Mouse (Mus musculus): Measurements from ENCODE around the gene Ppp2r2c. TPM values are rescaled to one million over a fixed set of nuclear protein-coding genes. Genes with fewer than 3 reads are reported as not detected.

The Ppp2r2c gene
- polyA plus RNA-seq, 1 experiment from 2014 or later, result not detected

GRCm38 (mm10) chr5:36988124-36988780 is 119.9 kb downstream of the Ppp2r2c start:
- Histone ChIP-seq H3K79me2 (ENCODE audit: inconsistent target) (no peaks in the 10 kb centered on the region), H3K27ac (no peak overlapping the region), H3K4me3 (ENCODE audit: inconsistent target) (peak overlapping the region; percentile 50), H3K36me3 (ENCODE audit: inconsistent target) (no peaks in the 10 kb centered on the region)
- 18% methylated on average over 24 of the region's 24 CpGs for WGBS (ENCODE audit: missing documents)

- peak within 1 kb of the TSS; percentile 50 for H3K4me3 ChIP-seq (ENCODE audit: inconsistent target)
- WGBS (ENCODE audit: missing documents), result under 1% methylated on average over 56 of the region's 60 CpGs
- H3K79me2 ChIP-seq (ENCODE audit: inconsistent target), result no peaks in the 10 kb centered on the region
- H3K36me3 ChIP-seq (ENCODE audit: inconsistent target), result no peaks in the 10 kb centered on the region
- H3K27ac ChIP-seq, result no peak within 1 kb of the TSS
Measured at GRCm38 (mm10) chr5:36988781-36989624, 120.7 kb downstream of the Ppp2r2c start, which contains the start of gene Wfs1. Wfs1 (minus strand) TSS chr5:36989205.

GRCm38 (mm10) chr5:36989625-36989977 is 121.3 kb downstream of the Ppp2r2c start:
- no peaks in the 10 kb centered on the region for H3K36me3 ChIP-seq (ENCODE audit: inconsistent target)
- no peaks in the 10 kb centered on the region for H3K79me2 ChIP-seq (ENCODE audit: inconsistent target)
- H3K4me3 ChIP-seq (ENCODE audit: inconsistent target), result peak overlapping the region; percentile 41
- 13% methylated on average over 3 of the region's 3 CpGs for WGBS (ENCODE audit: missing documents)
- H3K27ac ChIP-seq, result no peak overlapping the region

GRCm38 (mm10) chr5:36990196-36990595 is 121.9 kb downstream of the Ppp2r2c start:
- 95% methylated on average over 3 of the region's 3 CpGs for WGBS (ENCODE audit: missing documents)
- no peak overlapping the region for H3K4me3 ChIP-seq (ENCODE audit: inconsistent target)
- H3K36me3 ChIP-seq (ENCODE audit: inconsistent target), result no peaks in the 10 kb centered on the region
- no peak overlapping the region for H3K27ac ChIP-seq
- H3K79me2 ChIP-seq (ENCODE audit: inconsistent target), result no peaks in the 10 kb centered on the region

GRCm38 (mm10) chr5:36990631-36991350 is 122.5 kb downstream of the Ppp2r2c start:
- H3K27ac ChIP-seq, result no peak overlapping the region
- no peaks in the 10 kb centered on the region for H3K36me3 ChIP-seq (ENCODE audit: inconsistent target)
- H3K4me3 ChIP-seq (ENCODE audit: inconsistent target), result no peak overlapping the region
- 89% methylated on average over 3 of the region's 3 CpGs for WGBS (ENCODE audit: missing documents)
- no peaks in the 10 kb centered on the region for H3K79me2 ChIP-seq (ENCODE audit: inconsistent target)

GRCm38 (mm10) chr5:36996410-36996809 is 128.1 kb downstream of the Ppp2r2c start:
- 86% methylated on average over 13 of the region's 14 CpGs for WGBS (ENCODE audit: missing documents)

GRCm38 (mm10) chr5:36997996-36998395 is 129.7 kb downstream of the Ppp2r2c start:
- Histone ChIP-seq H3K36me3 (ENCODE audit: inconsistent target) (no peaks in the 10 kb centered on the region), H3K4me3 (ENCODE audit: inconsistent target) (no peak overlapping the region), H3K27ac (no peak overlapping the region), H3K79me2 (ENCODE audit: inconsistent target) (no peaks in the 10 kb centered on the region)
- WGBS (ENCODE audit: missing documents), result 7% methylated on average over 5 of the region's 5 CpGs

More at GRCm38 (mm10) chr5:36996410-36996809, 128.1 kb downstream of the Ppp2r2c start:
- no peaks in the 10 kb centered on the region for H3K79me2 ChIP-seq (ENCODE audit: inconsistent target)
- H3K36me3 ChIP-seq (ENCODE audit: inconsistent target), result no peaks in the 10 kb centered on the region
- H3K27ac ChIP-seq, result no peak overlapping the region
- H3K4me3 ChIP-seq (ENCODE audit: inconsistent target), result no peak overlapping the region

- H3K27ac ChIP-seq, result no peak overlapping the region
- no peak overlapping the region for H3K4me3 ChIP-seq (ENCODE audit: inconsistent target)
- H3K79me2 ChIP-seq (ENCODE audit: inconsistent target), result no peaks in the 10 kb centered on the region
- no peaks in the 10 kb centered on the region for H3K36me3 ChIP-seq (ENCODE audit: inconsistent target)
- 80% methylated on average over 9 of the region's 9 CpGs for WGBS (ENCODE audit: missing documents)
Measured at GRCm38 (mm10) chr5:37001002-37001401, 132.7 kb downstream of the Ppp2r2c start.

GRCm38 (mm10) chr5:37002001-37002400 is 133.7 kb downstream of the Ppp2r2c start:
- Histone ChIP-seq H3K79me2 (ENCODE audit: inconsistent target) (no peaks in the 10 kb centered on the region), H3K36me3 (ENCODE audit: inconsistent target) (no peaks in the 10 kb centered on the region), H3K4me3 (ENCODE audit: inconsistent target) (no peak overlapping the region), H3K27ac (no peak overlapping the region)
- WGBS (ENCODE audit: missing documents), result 50% methylated on average over 2 of the region's 2 CpGs

Other genes with a start within 250 kb of the Ppp2r2c start
- 17.3 to 23.8 TPM (median 23.4 TPM) in 3 replicates for gene D5Ertd579e, start 172.5 kb upstream of the Ppp2r2c start, polyA plus RNA-seq (2018)
- 6.8 to 19.4 TPM (median 17.0 TPM) in 3 replicates for gene Bloc1s4, start 119.9 kb upstream of the Ppp2r2c start, polyA plus RNA-seq (2018)
- gene Mrfap1, start 71.7 kb upstream of the Ppp2r2c start, polyA plus RNA-seq (2018), result 220 to 289 TPM (median 288 TPM) in 3 replicates
- gene Man2b2, start 37.9 kb upstream of the Ppp2r2c start, polyA plus RNA-seq (2018), result 128 to 211 TPM (median 192 TPM) in 3 replicates
- gene Wfs1, start 120.7 kb downstream of the Ppp2r2c start, polyA plus RNA-seq (2018), result 3.2 to 7.8 TPM (median 4.1 TPM) in 3 replicates
- gene Gm1043, start 216.9 kb downstream of the Ppp2r2c start, polyA plus RNA-seq (2018), result not detected in 3 replicates